Mouse (Mus musculus) megakaryocyte-erythroid progenitor cell, adult 5 weeks (primary cell): ENCODE measurements around the gene Gata5. TPM values are rescaled to one million over a fixed set of nuclear protein-coding genes. Genes with fewer than 3 reads are reported as not detected.

Experiments used
- polyA plus RNA-seq: library from polyadenylated mRNA; stranded (reverse); fragments of >175 nt; gene quantifications from 2 replicates; pipeline ENCODE4 v1.2.3, GENCODE M21; 2012

Gene Gata5
- polyA plus RNA-seq, result not detected in 2 replicates

GRCm38 (mm10) chr2:180334551-180334986 lies at the start of gene Gata5:
Gene Gata5, minus strand, starts transcription at chr2:180334699.

GRCm38 (mm10) chr2:180289440-180290108 lies 44.9 kb downstream of the Gata5 start, which contains the start of gene Rbbp8nl:
Gene Rbbp8nl, minus strand, starts transcription at chr2:180289879.

Other genes starting within 250 kb of the Gata5 start
- gene Hrh3, start 230.2 kb downstream of the Gata5 start, polyA plus RNA-seq, result 0.04 TPM in 1 of 2 replicates, not detected in the other
- 18.8 and 19.5 TPM in 2 replicates for gene Osbpl2, start 215.4 kb downstream of the Gata5 start, polyA plus RNA-seq
- 429 and 438 TPM in 2 replicates for gene Adrm1, start 163.2 kb downstream of the Gata5 start, polyA plus RNA-seq
- gene Lama5, start 108.8 kb downstream of the Gata5 start, polyA plus RNA-seq, result 0.58 and 0.77 TPM in 2 replicates
- 1,634 and 1,788 TPM in 2 replicates for gene Rps21, start 77.3 kb downstream of the Gata5 start, polyA plus RNA-seq
- gene Cables2, start 61.2 kb downstream of the Gata5 start, polyA plus RNA-seq, result 29.0 and 34.9 TPM in 2 replicates
- not detected in 2 replicates for gene Rbbp8nl, start 44.8 kb downstream of the Gata5 start, polyA plus RNA-seq
- 23.3 and 26.7 TPM in 2 replicates for gene Slco4a1, start 121.5 kb upstream of the Gata5 start, polyA plus RNA-seq
- gene Ntsr1, start 165.3 kb upstream of the Gata5 start, polyA plus RNA-seq, result not detected in 2 replicates
- 20.8 and 25.2 TPM in 2 replicates for gene Mrgbp, start 246.6 kb upstream of the Gata5 start, polyA plus RNA-seq